Mouse (Mus musculus) adrenal gland (tissue): ENCODE measurements around the gene Rnf6.
"Not testable (repeated sequence)": the region's sequence is repeated elsewhere in the genome, so short reads cannot be mapped to it uniquely, and the experiment has no call there.

Experiments
- intact Hi-C: fragments of 180-260 bp; cut with DNase I; formaldehyde crosslinking; loops from one replicate; pipeline ENCODE4 v1.15.1; 2025

Rnf6 gene

GRCm38 (mm10) chr5:146231655-146231996 lies 10.3 kb upstream of the Rnf6 start:
- intact Hi-C loops, result loop anchor here (5.0 kb wide), 1 partner anchor 36 kb away; no protein-coding TSS in a partner anchor

DNA sequence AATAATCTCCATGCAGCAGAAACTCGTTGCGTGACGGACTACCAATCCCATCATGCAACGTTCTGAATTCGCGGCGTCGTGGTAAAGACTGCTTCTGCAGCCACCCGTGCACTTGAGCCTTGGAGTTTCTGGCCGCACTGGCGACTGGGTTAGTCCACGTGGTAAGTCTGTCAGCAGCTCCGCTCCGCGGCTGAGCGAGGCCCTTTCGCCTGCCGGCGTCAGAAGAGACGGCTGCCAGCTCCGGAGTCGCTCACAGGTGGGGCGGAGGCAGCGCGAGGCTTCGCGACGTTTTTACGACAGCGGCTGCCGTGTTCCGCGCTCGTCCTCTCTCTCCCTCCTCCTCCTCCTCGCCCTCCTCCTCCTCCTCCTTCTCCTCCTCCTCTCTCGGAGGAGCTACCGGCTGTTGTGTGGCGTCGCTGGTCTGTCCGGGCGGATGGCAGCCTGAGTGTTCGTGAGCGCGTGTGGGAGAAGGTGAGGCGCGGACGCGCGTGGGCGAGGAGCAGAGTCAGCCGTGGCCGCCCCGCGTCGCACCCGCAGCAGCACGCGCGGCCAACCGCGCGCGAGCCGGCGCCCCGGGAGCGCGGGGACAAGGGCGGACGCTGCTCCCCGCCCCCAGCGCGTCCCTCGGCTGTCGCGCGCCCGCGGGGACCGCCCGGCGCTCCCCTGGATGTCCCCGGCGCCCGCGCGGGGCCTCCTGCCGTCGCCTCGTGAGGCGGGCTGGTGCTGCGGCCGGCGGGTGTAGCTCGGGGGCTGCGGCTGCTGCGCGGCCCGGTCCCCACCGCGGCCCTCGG lies 9.7 kb upstream of the Rnf6 start, which contains the start of gene Cdk8:
Gene Cdk8, plus strand, starts transcription at position 367 of the 791 bp plus-strand sequence.
- intact Hi-C loops, result loop anchor here (5.0 kb wide), 1 partner anchor 36 kb away; no protein-coding TSS in a partner anchor

DNA sequence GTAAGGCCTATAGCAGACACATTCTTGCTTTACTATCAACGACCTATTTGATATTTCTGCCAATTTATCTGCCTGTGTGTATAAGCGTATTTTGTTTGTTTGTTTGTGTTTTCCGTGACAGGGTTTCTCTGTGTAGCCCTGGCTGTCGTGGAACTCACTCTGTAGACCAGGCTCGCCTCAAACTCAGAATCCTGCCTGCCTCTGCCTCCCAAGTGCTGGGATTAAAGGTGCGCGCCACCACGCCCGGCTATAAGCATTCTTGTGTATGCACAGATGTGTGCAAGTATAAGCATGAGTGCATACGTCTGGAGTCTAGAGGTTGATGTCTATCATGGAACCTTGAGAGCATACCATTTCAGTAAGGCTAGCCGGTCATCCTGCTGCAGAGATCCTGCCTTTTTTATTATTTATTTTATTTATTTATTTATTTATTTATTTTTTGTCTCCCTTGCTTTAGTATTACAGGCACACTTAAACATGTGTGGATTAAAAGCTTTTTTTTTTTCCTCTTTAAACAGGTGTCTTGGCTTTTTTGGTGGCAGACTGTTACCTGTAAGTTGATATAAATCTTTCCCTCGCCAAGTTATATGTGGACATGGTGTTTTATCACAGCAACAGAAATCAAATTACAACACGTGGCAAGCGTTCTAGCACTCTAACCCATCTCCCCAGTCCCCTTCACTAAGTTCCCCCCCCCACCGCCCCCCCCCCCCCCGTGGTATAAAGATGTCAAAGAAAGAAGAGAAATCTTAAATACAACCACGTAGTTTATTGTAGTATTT lies 8.7 kb upstream of the Rnf6 start:
- intact Hi-C loops, result loop anchor here (5.0 kb wide), 1 partner anchor 37 kb away; no protein-coding TSS in a partner anchor

- intact Hi-C loops, result no loop called here
Observed at GRCm38 (mm10) chr5:146227496-146227895, 6.1 kb upstream of the Rnf6 start.

GRCm38 (mm10) chr5:146223786-146224185 lies 2.4 kb upstream of the Rnf6 start:
- intact Hi-C loops, result no loop called here

DNA sequence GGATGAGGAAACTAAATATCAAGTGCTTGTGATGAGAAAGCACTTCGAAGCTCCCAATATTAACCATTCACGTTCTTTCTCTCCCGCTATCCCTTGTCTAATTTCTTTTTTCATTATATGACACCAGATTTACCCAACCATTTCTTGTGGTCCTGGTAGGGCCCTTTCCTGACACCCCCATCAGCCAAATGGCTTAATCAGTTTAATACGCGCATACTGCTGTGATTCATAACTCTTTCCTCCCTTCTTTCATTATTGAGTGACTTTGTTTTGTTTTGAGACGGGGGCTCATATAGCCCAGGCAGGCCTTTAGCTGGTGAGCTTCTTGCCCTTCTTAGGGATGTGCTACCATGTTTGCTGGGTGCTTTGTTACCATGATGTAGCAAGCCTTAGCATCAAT lies 367 bp upstream of the Rnf6 start:
- intact Hi-C loops, result no loop called here

- intact Hi-C loops, result no loop called here
Observed at GRCm38 (mm10) chr5:146220501-146220878, 865 bp downstream of the Rnf6 start.

- intact Hi-C loops, result no loop called here
Observed at GRCm38 (mm10) chr5:146205537-146205936, 15.8 kb downstream of the Rnf6 start.

DNA sequence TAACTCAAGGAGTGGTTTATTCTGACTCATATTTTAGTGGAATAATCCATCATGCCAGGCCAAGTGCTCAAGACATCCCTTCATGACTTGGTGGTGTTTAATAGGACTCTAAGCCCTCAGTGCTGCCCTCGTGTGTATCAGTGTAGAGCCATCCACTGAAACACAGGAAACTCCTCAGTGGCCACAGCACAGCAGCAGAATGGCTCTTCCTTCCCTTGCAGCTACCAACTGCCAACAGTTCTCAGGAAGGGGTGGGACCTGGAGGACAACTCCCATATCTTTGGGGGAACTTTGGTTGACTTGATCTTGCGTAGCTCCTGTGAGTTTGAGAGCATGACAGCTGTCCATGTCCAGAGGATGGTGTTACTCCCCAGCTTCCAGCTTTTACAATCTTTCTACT lies 17.4 kb downstream of the Rnf6 start:
- intact Hi-C loops, result no loop called here

DNA sequence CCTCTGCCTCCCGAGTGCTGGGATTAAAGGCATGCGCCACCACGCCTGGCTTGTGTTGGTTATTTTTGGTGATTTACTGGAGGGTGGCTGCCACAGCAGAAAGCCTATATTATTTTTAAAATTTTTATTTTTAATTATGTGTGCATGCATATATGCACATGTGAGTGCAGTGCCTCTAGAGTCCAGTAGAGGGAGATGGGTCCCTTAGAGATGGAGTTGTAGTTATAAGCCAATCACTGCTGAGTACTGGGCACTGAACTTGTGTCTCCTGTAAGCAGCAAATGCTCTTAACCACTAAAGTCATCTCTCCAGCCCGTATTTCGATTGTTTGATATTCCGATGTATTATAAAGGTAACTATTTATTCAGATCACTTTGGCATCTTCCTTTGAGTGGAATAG lies 20.8 kb downstream of the Rnf6 start:
- intact Hi-C loops, result no loop called here

- intact Hi-C loops, result no loop called here
Observed at GRCm38 (mm10) chr5:146199540-146199939, 21.8 kb downstream of the Rnf6 start.

DNA sequence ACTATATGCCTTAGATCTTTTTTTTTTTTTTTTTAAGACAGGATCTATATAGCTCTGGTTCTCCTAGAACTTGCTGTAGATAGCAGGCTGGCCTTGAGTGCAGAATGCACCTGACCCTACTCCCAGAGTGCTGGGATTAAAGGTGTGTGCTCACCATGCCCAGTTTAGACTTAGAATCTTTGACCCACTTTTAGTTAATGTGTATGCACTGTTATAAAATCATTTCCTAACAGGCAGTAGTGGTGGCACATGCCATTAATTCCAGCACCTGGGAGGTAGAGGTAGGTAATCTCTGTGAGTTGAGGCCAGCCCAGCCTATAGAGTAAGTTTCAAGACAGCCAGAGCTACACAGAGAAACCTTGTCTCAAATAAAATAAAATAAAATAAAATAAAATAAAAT lies 22.3 kb downstream of the Rnf6 start:
- intact Hi-C loops, result no loop called here

DNA sequence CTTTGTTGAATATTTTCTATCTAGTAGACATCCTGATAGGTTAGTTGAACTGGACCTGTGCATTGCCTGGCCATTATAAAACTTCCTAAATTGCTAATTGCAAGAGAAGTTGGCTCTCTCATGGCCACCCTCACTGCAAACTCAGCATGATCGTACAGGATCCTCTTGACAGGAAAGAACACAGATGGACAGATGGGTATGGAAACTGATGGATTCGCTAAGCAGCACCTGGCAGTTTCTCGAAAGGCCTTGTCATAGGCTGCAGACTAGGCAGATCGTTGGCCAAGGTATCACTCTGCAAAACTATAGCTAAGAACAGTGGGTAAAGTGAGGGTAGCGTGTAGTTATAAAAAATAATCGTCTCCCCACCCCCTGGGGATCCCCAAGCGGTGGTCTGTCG lies 28.0 kb downstream of the Rnf6 start:
- intact Hi-C loops, result no loop called here

DNA sequence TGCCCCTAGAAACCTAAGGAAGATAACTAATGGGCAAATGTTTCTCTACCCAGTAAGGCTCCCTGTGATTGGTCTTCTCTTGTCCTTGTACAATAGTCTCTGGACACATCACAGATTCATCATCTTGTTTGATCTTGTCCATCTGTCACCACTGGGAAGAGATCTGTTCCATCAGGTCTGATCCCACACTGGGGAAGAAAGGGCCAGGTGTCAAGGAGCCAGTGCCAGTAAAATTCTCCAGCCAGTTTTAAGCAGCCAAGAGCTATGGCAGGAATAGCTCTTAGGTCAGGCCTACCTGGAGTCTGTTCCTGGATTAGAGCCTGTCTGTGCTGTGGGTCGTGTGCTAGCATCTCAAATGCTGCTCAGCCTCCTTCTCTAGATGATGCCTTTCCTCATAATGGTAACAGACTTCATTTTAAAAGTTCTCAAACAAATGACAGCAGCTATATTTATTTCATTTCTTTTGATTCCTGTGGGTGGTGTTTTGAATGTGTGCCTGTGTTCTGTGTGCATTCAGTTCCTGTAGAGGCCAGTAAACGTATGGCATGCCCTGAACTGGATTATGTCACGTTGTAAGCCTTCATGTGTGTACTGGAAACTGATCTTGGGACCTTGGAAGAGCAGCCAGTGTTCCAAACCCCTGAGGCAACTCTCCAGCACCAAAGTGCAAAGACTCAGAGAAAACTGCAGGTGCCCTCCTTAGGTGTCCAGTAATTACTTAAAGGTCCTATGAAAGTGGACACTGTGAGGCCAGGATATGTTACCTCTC lies 30.7 kb downstream of the Rnf6 start:
- intact Hi-C loops, result no loop called here

DNA sequence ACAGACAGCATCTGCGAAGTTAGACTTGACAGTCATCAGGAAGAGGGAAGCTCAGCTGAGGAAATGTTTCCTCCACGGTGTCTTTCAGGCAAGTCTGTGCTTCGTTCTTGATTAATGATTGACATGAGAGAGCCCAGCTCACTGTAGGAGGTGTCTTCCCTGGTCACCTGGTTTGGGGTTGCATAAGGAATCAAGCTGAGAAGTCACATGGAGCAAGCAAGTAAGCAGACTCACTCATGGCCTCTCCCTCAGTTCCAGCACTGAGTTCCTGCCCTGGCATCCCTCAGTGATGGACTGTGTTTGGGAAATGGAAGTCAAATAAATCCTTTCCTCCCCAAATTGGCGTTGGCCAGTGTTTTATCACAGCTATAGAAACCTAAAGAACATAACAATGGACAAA lies 31.3 kb downstream of the Rnf6 start:
- intact Hi-C loops, result no loop called here

DNA sequence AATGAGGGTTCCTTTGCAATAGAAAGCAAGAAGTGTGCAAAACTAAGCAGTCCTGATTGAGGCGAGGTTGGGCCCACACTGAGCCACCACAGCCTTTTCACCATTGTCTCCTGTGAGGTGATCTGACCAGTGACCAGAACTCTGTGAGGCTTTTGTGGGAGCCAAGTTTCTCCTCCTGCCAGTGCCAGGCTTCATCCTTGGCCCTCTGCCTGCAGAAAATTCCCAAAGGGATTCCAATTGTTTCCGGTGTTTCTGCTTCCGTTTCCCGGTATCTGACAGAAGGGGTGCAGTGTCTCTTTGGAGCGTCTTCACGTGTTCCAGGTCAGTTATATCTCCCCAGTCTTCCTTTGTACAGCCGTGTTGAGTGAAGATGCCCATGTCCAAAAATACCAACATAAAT lies 32.6 kb downstream of the Rnf6 start:
- intact Hi-C loops, result no loop called here

DNA sequence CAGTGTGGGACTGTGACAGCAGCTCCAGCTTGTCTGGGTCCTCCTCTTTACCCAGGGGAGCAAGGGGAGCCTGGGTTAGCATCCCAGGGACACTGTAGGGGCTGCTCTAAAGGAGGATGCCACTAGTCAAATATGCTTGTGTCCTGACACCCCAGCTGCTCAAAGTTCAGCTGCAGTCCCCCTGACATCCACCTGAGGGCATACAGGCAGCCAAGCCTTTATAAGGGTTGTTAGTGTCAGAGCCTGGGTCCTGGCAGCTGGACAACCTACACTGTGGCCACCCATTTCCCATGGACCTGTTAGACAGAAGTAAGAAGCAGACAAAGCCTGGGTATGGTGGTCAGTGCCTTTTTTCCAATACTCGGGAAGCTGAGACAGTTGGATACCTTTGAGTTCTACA lies 33.2 kb downstream of the Rnf6 start:
- intact Hi-C loops, result no loop called here

- intact Hi-C loops, result loop anchor here (1.0 kb wide), 1 partner anchor 116 kb away; no protein-coding TSS in a partner anchor
Observed at GRCm38 (mm10) chr5:146187441-146187840, 33.9 kb downstream of the Rnf6 start.

DNA sequence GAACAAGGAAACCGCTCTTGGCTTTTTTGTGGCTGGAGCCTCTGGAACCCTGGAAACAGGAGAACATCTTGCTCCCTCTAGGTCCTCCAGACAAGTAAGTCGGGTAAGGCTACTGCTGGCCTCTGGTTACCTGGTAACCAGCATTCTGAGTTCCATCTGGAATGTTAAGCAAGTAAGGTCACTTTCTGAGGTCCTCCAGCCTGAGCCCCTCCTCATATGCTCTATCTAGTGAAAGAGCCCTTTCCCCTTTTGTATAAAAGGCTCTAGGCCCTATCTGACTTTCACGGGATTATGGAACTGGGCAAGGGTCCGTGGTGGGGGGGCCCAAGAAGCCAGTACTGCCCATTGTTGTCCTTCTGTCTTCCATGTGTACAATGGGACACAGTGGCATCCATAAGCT lies 36.2 kb downstream of the Rnf6 start, which contains the start of gene 1700001J03Rik:
Gene 1700001J03Rik, minus strand, starts transcription at position 101 of the 400 bp plus-strand sequence.
- intact Hi-C loops, result not testable (repeated sequence)

DNA sequence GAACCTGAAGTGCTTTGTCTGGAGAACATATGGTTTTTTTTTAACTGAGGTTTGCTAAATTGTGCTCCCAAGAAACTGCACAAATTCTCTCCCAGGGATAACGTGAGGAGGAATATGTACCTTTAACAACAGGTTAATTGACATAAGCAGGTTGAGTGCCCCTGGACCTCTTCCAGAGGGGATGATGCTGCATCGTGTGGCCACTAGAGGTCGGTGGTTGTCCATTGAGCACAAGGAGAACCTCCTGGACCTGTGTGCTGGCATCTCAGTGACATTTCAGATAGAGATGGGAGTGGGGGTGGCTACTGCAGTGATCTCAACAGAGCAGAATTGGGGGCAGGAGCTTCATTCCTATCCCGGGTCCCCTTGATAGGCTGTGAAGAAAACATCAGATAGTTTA lies 48.6 kb downstream of the Rnf6 start:
- intact Hi-C loops, result not testable (repeated sequence)

- intact Hi-C loops, result not testable (repeated sequence)
Observed at GRCm38 (mm10) chr5:146170621-146171020, 50.7 kb downstream of the Rnf6 start, which contains the start of gene Gm6309. TSS of gene Gm6309 (minus strand) at chr5:146170721.

DNA sequence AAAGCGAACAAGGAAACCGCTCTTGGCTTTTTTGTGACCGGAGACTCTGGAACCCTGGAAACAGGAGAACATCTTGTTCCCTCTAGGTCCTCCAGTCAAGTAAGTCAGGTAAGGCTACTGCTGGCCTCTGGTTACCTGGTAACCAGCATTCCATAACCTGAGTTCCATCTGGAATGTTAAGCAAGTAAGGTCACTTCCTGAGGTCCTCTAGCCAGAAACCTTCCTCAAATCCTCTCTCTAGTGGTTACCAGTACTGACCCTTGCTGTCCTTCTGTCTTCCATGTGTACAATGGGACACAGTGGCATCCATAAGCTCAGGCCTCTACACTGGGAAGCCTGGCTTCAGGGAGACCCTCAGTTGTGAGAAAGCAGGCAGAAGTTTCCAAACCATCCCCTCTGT lies 60.9 kb downstream of the Rnf6 start, which contains the start of gene Gm5565:
Gene Gm5565, minus strand, starts transcription at position 101 of the 400 bp plus-strand sequence.
- intact Hi-C loops, result not testable (repeated sequence)
